Mouse (Mus musculus) bone marrow, adult 2 months (tissue): Measurements from ENCODE around the gene Cul7.

ENCODE experiments used
- CTCF ChIP-seq: fragments of 200-500 bp; IDR thresholded peaks from 2 replicates; pipeline ENCODE4 v1.5.1; 2011; ENCODE audit warnings: low read length, control low read depth; ENCODE audit not compliant: control insufficient read depth, insufficient read depth
- POLR2A ChIP-seq: fragments of 200-500 bp; IDR thresholded peaks from 2 replicates; pipeline ENCODE4 v1.6.1; 2011; ENCODE audit warnings: low read depth, mild to moderate bottlenecking, control low read depth, low read length, borderline replicate concordance; ENCODE audit not compliant: control insufficient read depth

GRCm38 (mm10) chr17:46662730-46663129, 12.6 kb downstream of the Cul7 start:
- TF ChIP-seq CTCF = no peak
- no peak for TF ChIP-seq POLR2A
